Mouse (Mus musculus) C2C12 (cell line): ENCODE results near the gene Ica1.

Source experiments
- CEBPB ChIP-seq: IDR thresholded peaks from one replicate; pipeline ENCODE4 v1.6.1; 2011; ENCODE audit warnings: low read depth, mild to moderate bottlenecking, control low read depth, moderate library complexity
- CTCF ChIP-seq: IDR thresholded peaks from one replicate; pipeline ENCODE4 v1.5.1; 2011; ENCODE audit not compliant: control insufficient read depth, insufficient read depth, insufficient read length
- MAX ChIP-seq: IDR thresholded peaks from one replicate; pipeline ENCODE4 v1.6.1; 2011; ENCODE audit warnings: mild to moderate bottlenecking, control low read depth

DNA sequence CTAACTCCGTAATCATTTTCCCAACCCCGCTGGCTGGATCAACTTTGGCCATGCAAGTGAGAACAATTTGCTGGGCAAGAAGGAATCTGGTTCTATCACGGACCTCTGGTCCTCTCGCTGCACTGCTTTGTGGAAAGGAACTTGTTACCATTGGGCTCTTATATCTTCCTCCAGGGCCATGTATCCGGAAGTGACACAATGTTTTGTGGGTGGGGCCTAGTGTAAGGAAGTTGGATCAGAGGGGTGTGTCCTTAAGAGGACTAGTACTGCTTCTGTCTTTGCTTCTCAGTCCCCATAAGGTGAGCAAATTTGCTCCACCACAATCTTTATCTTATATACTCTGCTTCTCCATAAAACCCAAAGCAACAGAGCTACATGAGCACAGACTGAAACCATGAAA, 14.1 kb upstream of the Ica1 start:
- no peak for TF ChIP-seq MAX
- TF ChIP-seq CTCF, result no peak
- TF ChIP-seq CEBPB, result no peak
